Mouse (Mus musculus): Measurements from ENCODE around the gene Med1. TPM values are rescaled to one million over a fixed set of nuclear protein-coding genes. Genes with fewer than 3 reads are reported as not detected.

The Med1 gene
- total and polyA plus RNA-seq, 2 experiments from 2014 or later = 40.6 to 49.9 TPM

GRCm38 (mm10) chr11:98138894-98139293, 54.2 kb downstream of the Med1 start:
- 76% methylated on average over 7 of the region's 7 CpGs for WGBS
- no peaks in the 10 kb centered on the region for H3K9me3 ChIP-seq (ENCODE audit: low read length)

GRCm38 (mm10) chr11:98137836-98138235, 55.3 kb downstream of the Med1 start:
- Histone ChIP-seq H3K36me3 (ENCODE audit: insufficient read depth, low read length) (no peaks in the 10 kb centered on the region), H3K4me3 (ENCODE audit: low read depth, low read length) (no peak overlapping the region), H3K27me3 (ENCODE audit: insufficient read depth, low read length) (no peaks in the 10 kb centered on the region), H3K9me3 (ENCODE audit: low read length) (no peaks in the 10 kb centered on the region), H3K4me1 (ENCODE audit: insufficient read depth, low read length) (0 out of 2 replicates have a peak, but pooled peaks cover 2% of the 10 kb centered on the region), H3K4me2 (ENCODE audit: low read depth, low read length, poor library complexity, severe bottlenecking) (no peak overlapping the region), H3K9ac (replicated peaks; ENCODE audit: low read length, poor library complexity, severe bottlenecking) (no peak overlapping the region), H3K27ac (ENCODE audit: low read depth, low read length) (no peak overlapping the region)
- 91% methylated on average over 11 of the region's 11 CpGs for WGBS
- ATAC-seq (ENCODE audit: low FRiP score) (no peak), DNase-seq (ENCODE audit: low spot score) (no peak)
- TF ChIP-seq CTCF (IDR thresholded peaks at IDR 0.05) = no peak

More at GRCm38 (mm10) chr11:98138894-98139293, 54.2 kb downstream of the Med1 start:
- no peak overlapping the region for H3K9ac ChIP-seq (replicated peaks; ENCODE audit: low read length, poor library complexity, severe bottlenecking)
- H3K27ac ChIP-seq (ENCODE audit: low read depth, low read length) = no peak overlapping the region
- H3K4me3 ChIP-seq (ENCODE audit: low read depth, low read length) = no peak overlapping the region
- ATAC-seq (ENCODE audit: low FRiP score) (no peak), DNase-seq (ENCODE audit: low spot score) (no peak)
- H3K4me1 ChIP-seq (ENCODE audit: insufficient read depth, low read length) = 0 out of 2 replicates have a peak, but pooled peaks cover 2% of the 10 kb centered on the region
- TF ChIP-seq CTCF (IDR thresholded peaks at IDR 0.05) = no peak
- no peak overlapping the region for H3K4me2 ChIP-seq (ENCODE audit: low read depth, low read length, poor library complexity, severe bottlenecking)
- H3K27me3 ChIP-seq (ENCODE audit: insufficient read depth, low read length) = no peaks in the 10 kb centered on the region
- H3K36me3 ChIP-seq (ENCODE audit: insufficient read depth, low read length) = no peaks in the 10 kb centered on the region

GRCm38 (mm10) chr11:98134951-98135350, 58.1 kb downstream of the Med1 start:
- 81% methylated on average over 4 of the region's 4 CpGs for WGBS
- H3K27ac ChIP-seq (ENCODE audit: low read depth, low read length) = no peak overlapping the region
- ATAC-seq (ENCODE audit: low FRiP score) = no peak
- no peaks in the 10 kb centered on the region for H3K9me3 ChIP-seq (ENCODE audit: low read length)
- no peaks in the 10 kb centered on the region for H3K27me3 ChIP-seq (ENCODE audit: insufficient read depth, low read length)
- no peak for DNase-seq (ENCODE audit: low spot score)
- no peaks in the 10 kb centered on the region for H3K36me3 ChIP-seq (ENCODE audit: insufficient read depth, low read length)
- 0 out of 2 replicates have a peak, but pooled peaks cover 2% of the 10 kb centered on the region for H3K4me1 ChIP-seq (ENCODE audit: insufficient read depth, low read length)
- H3K9ac ChIP-seq (replicated peaks; ENCODE audit: low read length, poor library complexity, severe bottlenecking) = no peak overlapping the region
- no peak overlapping the region for H3K4me3 ChIP-seq (ENCODE audit: low read depth, low read length)
- TF ChIP-seq CTCF (IDR thresholded peaks at IDR 0.05) = no peak
- H3K4me2 ChIP-seq (ENCODE audit: low read depth, low read length, poor library complexity, severe bottlenecking) = no peak overlapping the region

- Histone ChIP-seq H3K4me3 (ENCODE audit: low read depth, low read length) (no peak overlapping the region), H3K36me3 (ENCODE audit: insufficient read depth, low read length) (peaks cover 5% of the 10 kb centered on the region; the same call in 1 of the 2 replicates), H3K27me3 (ENCODE audit: insufficient read depth, low read length) (no peaks in the 10 kb centered on the region), H3K4me1 (ENCODE audit: insufficient read depth, low read length) (no peaks in the 10 kb centered on the region), H3K9ac (replicated peaks; ENCODE audit: low read length, poor library complexity, severe bottlenecking) (no peak overlapping the region), H3K4me2 (ENCODE audit: low read depth, low read length, poor library complexity, severe bottlenecking) (no peak overlapping the region), H3K27ac (ENCODE audit: low read depth, low read length) (no peak overlapping the region), H3K9me3 (ENCODE audit: low read length) (no peaks in the 10 kb centered on the region)
- ATAC-seq (ENCODE audit: low FRiP score) (no peak), DNase-seq (ENCODE audit: low spot score) (no peak)
- no peak for TF ChIP-seq CTCF (IDR thresholded peaks at IDR 0.05)
- 92% methylated on average over 5 of the region's 5 CpGs for WGBS
Observed at GRCm38 (mm10) chr11:98123424-98123823, 69.7 kb downstream of the Med1 start.

- WGBS = 77% methylated on average over 1 of the region's 1 CpGs
- ATAC-seq (ENCODE audit: low FRiP score) = no peak
Observed at GRCm38 (mm10) chr11:98114363-98114762, 78.7 kb downstream of the Med1 start.

DNA sequence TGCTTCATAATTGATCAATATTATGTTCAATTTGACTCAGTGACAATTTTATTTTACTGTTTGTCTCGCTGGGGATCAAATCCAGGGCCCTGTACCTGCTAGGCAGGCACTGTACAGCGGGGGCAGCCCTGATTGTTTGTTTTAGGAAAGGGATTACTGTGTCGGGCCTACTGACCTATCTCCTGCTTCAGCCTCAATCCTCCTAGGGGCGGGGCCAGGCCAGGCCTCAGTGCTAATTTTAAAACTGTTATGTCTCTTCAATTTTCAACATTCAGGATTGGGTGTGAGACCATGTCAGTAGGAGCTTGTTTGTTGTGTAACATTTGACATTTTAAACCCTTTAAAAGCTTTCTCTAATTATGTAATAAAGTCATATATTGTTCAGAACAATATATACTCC, 79.6 kb downstream of the Med1 start:
- H3K36me3 ChIP-seq (ENCODE audit: insufficient read depth, low read length) = peaks cover 33% of the 10 kb centered on the region
- no peaks in the 10 kb centered on the region for H3K9me3 ChIP-seq (ENCODE audit: low read length)
- no peak overlapping the region for H3K9ac ChIP-seq (replicated peaks; ENCODE audit: low read length, poor library complexity, severe bottlenecking)
- no peak for TF ChIP-seq CTCF (IDR thresholded peaks at IDR 0.05)
- H3K27me3 ChIP-seq (ENCODE audit: insufficient read depth, low read length) = no peaks in the 10 kb centered on the region
- DNase-seq (ENCODE audit: low spot score) (no peak), ATAC-seq (ENCODE audit: low FRiP score) (no peak)
- H3K4me2 ChIP-seq (ENCODE audit: low read depth, low read length, poor library complexity, severe bottlenecking) = no peak overlapping the region
- H3K4me3 ChIP-seq (ENCODE audit: low read depth, low read length) = no peak overlapping the region
- H3K4me1 ChIP-seq (ENCODE audit: insufficient read depth, low read length) = no peaks in the 10 kb centered on the region
- H3K27ac ChIP-seq (ENCODE audit: low read depth, low read length) = no peak overlapping the region
- 65% methylated on average over 4 of the region's 4 CpGs for whole genome bisulfite sequencing

More at GRCm38 (mm10) chr11:98114363-98114762, 78.7 kb downstream of the Med1 start:
- H3K4me1 ChIP-seq (ENCODE audit: insufficient read depth, low read length) = no peaks in the 10 kb centered on the region
- no peak overlapping the region for H3K4me3 ChIP-seq (ENCODE audit: low read depth, low read length)
- no peak overlapping the region for H3K9ac ChIP-seq (replicated peaks; ENCODE audit: low read length, poor library complexity, severe bottlenecking)
- no peak for TF ChIP-seq CTCF (IDR thresholded peaks at IDR 0.05)
- no peak overlapping the region for H3K27ac ChIP-seq (ENCODE audit: low read depth, low read length)
- H3K4me2 ChIP-seq (ENCODE audit: low read depth, low read length, poor library complexity, severe bottlenecking) = no peak overlapping the region
- H3K36me3 ChIP-seq (ENCODE audit: insufficient read depth, low read length) = peaks cover 27% of the 10 kb centered on the region
- no peaks in the 10 kb centered on the region for H3K9me3 ChIP-seq (ENCODE audit: low read length)
- H3K27me3 ChIP-seq (ENCODE audit: insufficient read depth, low read length) = no peaks in the 10 kb centered on the region
- DNase-seq (ENCODE audit: low spot score) = no peak

All from midbrain, postnatal 0 days (tissue).